Mouse (Mus musculus) B cell, adult 2 months (primary cell): ENCODE results near the gene Serpinb9.
A peak's percentile ranks its signal among the peaks of the same experiment; 100 is the strongest.
"Not testable (repeated sequence)": the region's sequence is repeated elsewhere in the genome, so short reads cannot be mapped to it uniquely, and the experiment has no call there.

Experiments used
- DNase-seq, 2 experiments: peaks; one replicate each; pipeline ENCODE4 v3.0.0; 2022

Gene Serpinb9

GRCm38 (mm10) chr13:33003523-33004413 is 718 bp downstream of the Serpinb9 start:
- no peak for DNase-seq

DNA sequence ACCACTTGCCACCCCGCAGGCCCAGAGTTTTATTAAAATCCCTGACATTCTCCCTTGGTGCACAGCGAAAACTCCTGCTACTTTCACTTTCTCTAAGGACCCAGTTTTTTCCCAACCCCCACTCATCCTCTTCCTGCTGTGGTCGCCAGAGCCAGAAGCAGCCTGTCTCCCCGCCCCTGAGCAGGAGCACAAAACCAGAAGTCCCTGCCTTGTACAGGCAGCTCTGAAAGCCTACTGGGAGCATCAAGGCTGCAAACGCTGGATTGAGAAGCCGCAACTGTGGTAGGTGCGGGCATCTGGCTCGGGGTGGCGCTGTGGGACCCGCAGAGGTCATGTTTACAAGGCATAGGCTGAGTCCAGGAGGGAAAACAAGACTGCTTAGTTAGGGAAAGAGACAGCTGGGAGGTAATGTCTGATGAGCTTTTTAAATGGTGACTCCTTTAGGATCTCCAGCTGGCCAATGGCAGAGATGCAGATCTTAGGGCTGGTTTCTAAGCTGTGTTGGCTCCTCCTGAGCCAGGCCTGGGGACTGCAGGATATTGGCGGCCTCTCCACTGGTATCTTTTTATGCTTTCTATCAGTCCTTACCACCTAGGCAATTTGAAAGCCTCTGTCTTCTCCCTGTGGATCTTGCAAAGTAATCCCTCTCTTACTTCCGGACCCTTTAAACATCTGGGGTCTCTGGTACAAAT is 1.5 kb downstream of the Serpinb9 start:
- peak; percentile 82 to 84 for DNase-seq

DNA sequence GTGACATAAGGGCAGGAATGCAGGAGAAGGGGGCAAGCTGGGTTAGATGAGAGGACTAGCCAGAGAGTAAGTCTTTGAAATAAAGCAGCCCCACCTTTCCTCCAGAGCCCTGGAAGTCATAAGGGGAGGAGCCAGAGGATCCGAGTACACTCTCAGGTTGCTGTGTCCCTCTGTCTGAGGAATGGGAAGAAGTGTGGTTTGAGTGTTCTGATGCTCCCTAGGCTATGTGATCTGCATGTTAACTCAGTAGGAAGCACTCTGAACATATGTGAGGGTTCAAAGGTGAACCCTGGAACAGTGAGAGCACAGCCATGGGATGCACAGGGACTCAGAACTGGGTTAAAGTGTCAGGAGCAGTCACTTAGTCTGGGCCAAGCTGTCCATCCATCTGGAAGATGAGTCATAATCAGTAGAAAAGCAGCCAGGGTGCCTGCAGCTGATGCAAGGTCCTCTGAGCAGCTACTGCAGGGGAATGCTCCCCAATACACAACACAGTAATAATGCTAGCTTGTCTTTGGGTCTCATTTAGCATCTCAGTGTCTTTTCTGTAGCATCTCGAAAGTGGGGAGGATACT is 2.5 kb downstream of the Serpinb9 start:
- DNase-seq: no peak

- no peak for DNase-seq
These were observed 3.5 kb downstream of the Serpinb9 start for GRCm38 (mm10) chr13:33006555-33006954.

DNA sequence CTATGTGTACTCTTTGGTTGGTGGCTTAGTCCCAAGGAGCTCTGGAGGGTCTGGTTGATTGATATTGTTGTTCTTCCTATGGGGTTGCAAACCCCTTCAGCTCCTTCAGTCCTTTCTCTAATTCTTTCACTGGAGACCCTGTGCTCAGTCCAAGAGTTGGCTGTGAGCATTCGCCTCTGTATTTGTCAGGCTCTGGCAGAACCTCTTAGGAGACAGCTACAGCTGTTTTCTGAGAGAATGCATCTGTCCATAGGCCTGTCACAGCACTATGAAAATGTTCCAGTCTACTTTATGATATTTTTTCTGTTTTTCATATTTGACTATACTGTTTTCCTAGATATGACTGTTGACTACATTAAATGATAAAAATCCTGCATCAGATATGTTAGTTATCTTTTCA is 9.3 kb downstream of the Serpinb9 start:
- no peak for DNase-seq

DNA sequence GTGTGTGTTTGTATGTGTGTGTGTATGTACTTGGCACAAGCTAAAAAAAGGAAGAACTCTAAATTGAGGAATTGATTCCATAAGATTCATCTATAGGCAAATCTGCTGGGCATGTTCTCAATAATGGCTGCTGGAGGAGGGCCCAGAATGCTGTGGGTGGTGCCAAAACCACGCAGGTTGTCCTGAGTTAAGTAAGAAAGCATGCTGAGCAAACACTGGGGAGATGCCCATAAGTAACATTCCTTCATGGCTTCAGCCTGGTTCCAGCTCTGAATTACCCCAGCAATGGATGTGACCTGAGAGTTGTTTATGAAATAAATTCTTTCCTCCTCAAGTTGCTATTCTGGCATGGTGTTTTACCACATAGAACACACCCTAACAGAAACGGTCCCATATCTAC is 10.2 kb downstream of the Serpinb9 start:
- DNase-seq: no peak

DNA sequence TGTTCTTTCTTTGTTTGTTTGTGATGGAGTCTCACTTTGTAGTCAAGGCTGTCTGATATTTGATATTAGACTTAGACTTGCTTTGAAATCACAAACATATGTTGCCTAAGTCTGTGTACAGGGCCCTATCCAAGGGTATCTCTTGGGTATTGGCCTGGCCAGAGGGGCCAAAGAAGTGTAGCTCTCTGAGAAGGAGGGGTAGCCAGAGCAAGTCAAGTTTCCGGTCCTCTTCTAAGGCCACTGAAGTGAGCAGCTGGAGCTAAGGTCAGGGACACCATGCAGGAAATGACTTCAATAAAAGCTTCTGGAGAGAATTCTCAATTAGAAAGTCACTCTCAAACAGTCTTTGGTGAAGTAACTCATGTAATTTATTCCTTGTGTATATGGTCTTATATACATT is 19.3 kb downstream of the Serpinb9 start:
- DNase-seq: no peak

GRCm38 (mm10) chr13:33026427-33027057 is 23.5 kb downstream of the Serpinb9 start:
- DNase-seq: no peak

DNA sequence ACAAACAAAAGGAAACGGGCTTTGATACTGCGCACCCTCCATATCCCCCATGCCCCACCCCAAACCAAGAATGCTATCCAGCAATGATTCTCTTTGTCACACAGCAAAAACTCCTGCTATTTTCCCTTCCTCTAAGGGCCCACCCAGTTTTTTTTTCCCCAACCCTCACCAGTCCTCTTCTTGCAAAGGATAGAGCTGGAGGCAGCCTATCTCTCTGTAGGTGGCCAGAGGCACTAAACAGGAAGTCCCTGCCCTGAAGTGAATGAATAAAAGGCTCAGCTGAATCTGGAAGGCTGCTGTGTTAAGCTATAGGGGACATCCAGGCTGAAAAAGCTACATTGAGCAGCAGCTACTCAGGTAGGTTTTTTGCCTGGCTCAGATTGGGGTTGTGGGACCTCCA is 24.2 kb downstream of the Serpinb9 start, which contains the start of gene Serpinb9b:
Gene Serpinb9b (plus strand): TSS at position 173 of the 400 bp plus-strand sequence.
- no peak for DNase-seq

DNA sequence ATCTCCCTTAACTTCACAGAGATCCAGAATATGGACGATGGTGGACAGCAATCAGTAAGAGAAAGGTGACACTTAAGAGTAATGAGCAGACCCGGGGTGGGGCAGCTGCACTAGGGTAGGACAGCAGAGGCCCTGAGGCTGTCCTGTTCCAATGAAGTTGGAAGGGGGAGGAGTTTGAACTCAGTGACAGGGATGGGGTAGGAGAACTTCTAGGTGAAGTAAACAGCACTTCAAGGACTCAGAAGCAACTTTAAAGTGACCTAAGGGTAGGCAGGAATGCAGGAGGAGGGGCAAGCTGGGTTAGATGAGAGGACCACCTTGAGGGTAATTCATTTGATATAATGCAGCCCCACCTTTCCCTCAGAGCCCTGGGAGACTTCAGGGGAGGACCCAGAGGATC is 25.1 kb downstream of the Serpinb9 start:
- no peak for DNase-seq

GRCm38 (mm10) chr13:33028550-33028949 is 25.5 kb downstream of the Serpinb9 start:
- no peak for DNase-seq

DNA sequence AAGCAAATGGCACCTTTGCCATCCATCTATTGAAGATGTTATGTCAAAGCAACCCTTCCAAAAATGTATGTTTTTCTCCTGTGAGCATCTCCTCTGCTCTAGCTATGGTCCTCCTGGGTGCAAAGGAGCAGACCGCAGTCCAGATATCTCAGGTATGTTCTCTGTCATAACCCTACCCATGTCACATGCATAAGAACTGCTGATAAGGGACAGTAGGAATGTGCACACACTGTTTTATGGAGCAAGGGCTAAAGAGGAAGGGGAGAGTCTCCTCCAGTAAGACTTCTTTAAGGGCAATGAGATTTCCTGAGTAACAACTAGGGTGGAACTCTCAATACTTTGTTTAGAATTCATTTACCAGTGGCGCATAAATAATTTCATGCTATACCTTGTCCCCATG is 26.4 kb downstream of the Serpinb9 start:
- DNase-seq: not testable (repeated sequence)

- DNase-seq: no peak
These were observed 27.2 kb downstream of the Serpinb9 start for GRCm38 (mm10) chr13:33030281-33030680.

DNA sequence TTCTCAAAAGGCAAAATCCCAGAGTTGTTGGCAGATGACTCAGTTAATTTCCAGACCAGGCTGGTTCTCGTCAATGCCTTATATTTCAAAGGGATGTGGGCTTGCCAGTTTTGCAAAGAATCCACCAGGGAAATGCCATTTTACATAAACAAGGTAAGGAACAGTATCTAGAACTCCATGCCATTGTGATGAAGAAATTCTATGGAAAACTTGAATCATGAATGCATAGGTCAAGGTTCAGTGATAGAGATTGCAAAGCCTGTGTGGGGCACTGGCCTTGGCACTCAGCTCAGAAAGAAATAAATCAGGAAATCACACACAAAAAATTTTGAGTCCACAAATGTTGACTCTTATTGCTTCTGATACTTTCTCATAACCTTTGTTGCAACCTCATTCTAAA is 32.5 kb downstream of the Serpinb9 start:
- DNase-seq: no peak

GRCm38 (mm10) chr13:33043542-33043941 is 40.5 kb downstream of the Serpinb9 start:
- no peak for DNase-seq

DNA sequence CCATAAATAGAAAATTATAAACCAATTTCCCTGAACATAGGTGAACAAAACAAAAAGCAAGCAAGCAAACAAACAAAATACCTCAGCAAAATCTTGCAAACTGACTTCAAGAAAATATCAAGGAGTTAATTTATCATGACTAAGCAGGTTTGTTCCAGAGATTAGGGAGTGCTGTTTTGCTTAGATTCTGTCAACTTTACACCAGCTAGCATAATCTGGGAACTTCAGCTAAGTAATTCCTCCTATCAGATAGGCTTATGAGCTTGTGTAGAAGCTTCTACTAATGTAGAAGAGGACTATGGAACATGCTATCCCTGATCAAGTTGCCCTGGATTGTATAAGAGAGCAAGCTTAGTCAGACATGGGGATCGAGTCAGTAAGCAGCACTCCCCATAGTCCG is 44.2 kb downstream of the Serpinb9 start:
- DNase-seq: no peak

DNA sequence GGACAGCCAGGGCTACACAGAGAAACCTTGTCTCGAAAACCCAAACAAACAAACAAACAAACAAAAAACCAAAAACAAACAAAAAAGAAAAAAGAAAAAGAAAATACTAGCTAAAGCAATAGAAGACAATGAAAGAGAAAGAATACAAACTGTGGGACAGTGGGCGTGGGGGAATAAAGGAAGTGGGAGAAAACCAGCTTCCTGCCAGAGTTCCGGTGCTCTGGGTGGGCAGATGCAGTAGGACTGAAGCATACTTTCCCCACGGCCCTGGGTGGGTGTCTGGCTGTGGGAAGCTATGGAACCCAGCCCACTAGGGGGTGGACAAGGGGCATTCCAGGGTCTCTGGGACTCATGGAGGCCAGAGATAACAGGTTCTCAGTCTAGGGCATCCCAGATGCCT is 45.1 kb downstream of the Serpinb9 start:
- DNase-seq: no peak

- no peak for DNase-seq
These were observed 48.6 kb downstream of the Serpinb9 start for GRCm38 (mm10) chr13:33051697-33052096.

- DNase-seq: no peak
These were observed 60.0 kb downstream of the Serpinb9 start for GRCm38 (mm10) chr13:33063048-33063447.
